Mouse (Mus musculus): Measurements from ENCODE around the gene Klf14. TPM values are rescaled to one million over a fixed set of nuclear protein-coding genes. Genes with fewer than 3 reads are reported as not detected.

The Klf14 gene
- polyA plus RNA-seq, 1 experiment from 2014 or later = 0.40 TPM

DNA sequence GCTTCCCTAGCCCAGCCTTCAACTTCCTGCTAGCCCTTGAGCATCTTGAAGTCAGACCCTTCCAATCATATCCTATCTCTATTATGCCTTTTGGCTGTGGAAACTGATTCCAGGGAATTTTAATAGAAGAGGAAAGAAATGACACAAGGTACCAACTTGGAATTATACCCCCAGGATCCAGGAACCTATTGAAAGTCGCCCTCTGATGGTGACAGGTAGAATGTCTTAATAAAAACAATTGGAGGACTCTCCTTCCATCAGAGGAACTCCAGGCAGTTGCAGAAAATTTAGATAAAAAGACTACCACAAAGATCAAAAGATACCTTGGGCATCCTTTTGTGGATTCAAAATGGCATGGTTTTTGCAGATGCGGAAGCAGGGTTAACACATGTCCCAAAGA lies 36.1 kb downstream of the Klf14 start:
- Histone ChIP-seq H3K4me3 (replicated peaks) (no peak overlapping the region), H3K9me3 (replicated peaks) (no peaks in the 10 kb centered on the region), H3K4me2 (no peak overlapping the region), H3K27me3 (peaks cover 18% of the 10 kb centered on the region), H3K36me3 (replicated peaks) (no peaks in the 10 kb centered on the region), H3K9ac (no peak overlapping the region), H3K27ac (replicated peaks) (no peak overlapping the region), H3K4me1 (replicated peaks) (no peaks in the 10 kb centered on the region)
- WGBS (ENCODE audit: insufficient replicate concordance) = 33% methylated on average over 2 of the region's 2 CpGs
- ATAC-seq (ENCODE audit: insufficient read depth) = no peak

DNA sequence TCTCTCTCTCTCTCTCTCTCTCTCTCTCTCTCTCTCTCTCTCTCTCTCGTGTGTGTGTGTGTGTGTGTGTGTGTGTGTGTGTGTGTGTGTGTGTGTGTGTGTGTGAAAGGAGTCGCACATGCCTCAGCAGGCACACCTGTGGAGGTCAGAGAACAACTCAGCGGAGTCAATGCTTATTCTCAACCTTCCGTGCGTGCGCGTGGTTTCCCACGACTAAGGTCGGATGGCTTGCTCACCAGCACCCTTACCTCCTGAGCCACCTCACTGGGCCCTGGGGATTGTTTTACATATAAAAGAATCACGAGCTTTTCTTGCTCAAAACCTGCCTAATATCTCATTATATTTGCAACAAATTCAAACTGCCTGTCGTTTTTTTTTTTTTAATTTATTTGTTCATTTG lies 37.1 kb downstream of the Klf14 start:
- Histone ChIP-seq H3K36me3 (replicated peaks) (no peaks in the 10 kb centered on the region), H3K4me2 (no peak overlapping the region), H3K27me3 (peaks cover 18% of the 10 kb centered on the region), H3K4me1 (replicated peaks) (no peaks in the 10 kb centered on the region), H3K27ac (replicated peaks) (no peak overlapping the region), H3K4me3 (replicated peaks) (no peak overlapping the region), H3K9me3 (replicated peaks) (no peaks in the 10 kb centered on the region), H3K9ac (no peak overlapping the region)
- 59% methylated on average over 9 of the region's 11 CpGs for WGBS (ENCODE audit: insufficient replicate concordance)
- ATAC-seq (ENCODE audit: insufficient read depth) = no peak

DNA sequence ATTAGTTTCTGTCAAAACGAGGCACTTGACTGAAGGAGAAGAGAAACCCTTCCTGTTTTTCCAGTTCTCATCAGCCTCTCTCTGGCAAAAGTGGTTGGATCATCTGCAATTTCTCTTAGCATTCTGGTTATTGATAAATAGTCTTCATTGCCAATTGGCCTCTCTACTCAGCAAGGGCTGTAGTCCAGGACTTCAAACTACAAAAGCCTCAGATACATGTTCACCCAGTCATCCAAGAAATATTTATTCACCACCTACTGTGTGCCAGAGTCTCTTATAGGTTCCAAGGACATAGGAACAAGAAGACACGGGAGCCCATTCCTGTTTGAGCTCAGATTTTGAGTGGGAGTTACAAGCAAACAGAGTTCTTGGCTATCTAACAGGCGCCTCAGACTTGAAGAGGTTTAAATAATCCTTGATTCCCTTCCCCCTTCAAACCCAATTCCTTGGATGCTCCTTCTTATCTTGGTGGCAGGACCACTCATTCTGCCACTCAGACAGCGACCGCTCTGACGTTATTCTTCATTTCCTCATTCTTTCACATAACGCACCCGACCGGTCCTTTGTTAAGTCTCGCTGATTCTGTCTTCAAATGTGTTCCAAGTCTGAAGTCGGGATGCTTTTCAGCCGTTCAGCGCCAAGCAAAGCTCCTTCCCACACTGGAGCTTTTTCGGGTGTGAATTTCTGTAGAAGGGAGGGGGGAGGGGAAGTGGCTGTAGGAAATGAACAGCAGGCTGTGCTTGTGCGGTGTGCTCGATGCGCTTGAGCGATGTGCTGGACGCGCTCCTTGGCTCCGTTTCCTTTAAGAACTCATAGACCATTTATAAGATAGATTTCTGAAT lies 37.8 kb downstream of the Klf14 start:
- no peak for ATAC-seq (ENCODE audit: insufficient read depth)
- no peak overlapping the region for H3K27ac ChIP-seq (replicated peaks)
- peaks cover 18% of the 10 kb centered on the region for H3K27me3 ChIP-seq
- H3K9me3 ChIP-seq (replicated peaks) = no peaks in the 10 kb centered on the region
- 38% methylated on average over 21 of the region's 21 CpGs for WGBS (ENCODE audit: insufficient replicate concordance)
- H3K4me3 ChIP-seq (replicated peaks) = no peak overlapping the region
- no peaks in the 10 kb centered on the region for H3K4me1 ChIP-seq (replicated peaks)
- no peak overlapping the region for H3K9ac ChIP-seq
- H3K36me3 ChIP-seq (replicated peaks) = no peaks in the 10 kb centered on the region
- H3K4me2 ChIP-seq = no peak overlapping the region

DNA sequence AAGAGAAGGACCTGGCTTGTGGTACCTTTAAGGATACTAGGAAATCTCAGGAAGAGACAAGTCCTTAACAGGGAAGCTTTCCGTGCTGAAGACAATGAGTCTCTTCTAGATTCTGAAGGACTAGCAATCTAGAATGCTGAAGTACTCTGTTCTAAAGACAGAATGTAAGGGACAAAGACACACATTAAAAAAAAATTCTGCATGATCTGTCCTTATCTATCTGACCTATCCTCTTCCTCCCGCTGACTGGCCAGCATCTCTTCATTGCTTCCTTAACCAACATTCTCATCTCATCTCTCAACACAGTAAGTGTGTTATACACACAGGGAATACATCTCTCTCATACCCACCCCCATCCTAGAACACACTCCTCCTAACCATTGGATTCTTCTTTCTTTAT lies 43.4 kb downstream of the Klf14 start, which contains the start of gene Tsga13:
Gene Tsga13 (minus strand): TSS at position 101 of the 400 bp plus-strand sequence.
- WGBS (ENCODE audit: insufficient replicate concordance) = 52% methylated on average over 2 of the region's 2 CpGs

DNA sequence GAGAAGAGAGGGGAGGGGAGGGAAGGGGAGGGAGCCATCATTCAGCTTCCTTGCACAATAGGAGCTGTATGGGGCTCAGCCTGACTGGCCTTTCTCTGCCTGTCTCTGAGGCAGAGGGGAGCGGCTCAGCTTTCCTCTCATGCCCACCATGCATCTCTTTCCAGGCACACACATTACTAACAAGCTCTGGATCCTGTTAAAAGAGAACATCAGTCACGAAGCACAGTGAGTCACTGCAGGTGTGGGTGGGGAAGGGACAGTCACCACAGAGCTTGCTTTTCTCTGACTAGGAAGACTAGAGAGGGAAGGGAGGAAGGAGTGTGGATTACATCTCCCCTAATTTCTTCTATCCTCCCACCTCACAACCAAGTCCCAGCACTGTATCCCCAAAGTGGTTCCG lies 50.9 kb downstream of the Klf14 start:
- WGBS (ENCODE audit: insufficient replicate concordance) = 43% methylated on average over 3 of the region's 3 CpGs

More for the DNA sequence above, 43.4 kb downstream of the Klf14 start, which contains the start of gene Tsga13:
- no peak within 1 kb of the TSS for H3K27ac ChIP-seq (replicated peaks)
- H3K36me3 ChIP-seq (replicated peaks) = no peaks in the 10 kb centered on the region
- no peak within 1 kb of the TSS for H3K4me2 ChIP-seq
- no peaks in the 10 kb centered on the region for H3K9me3 ChIP-seq (replicated peaks)
- H3K4me3 ChIP-seq (replicated peaks) = no peak within 1 kb of the TSS
- H3K4me1 ChIP-seq (replicated peaks) = no peaks in the 10 kb centered on the region
- no peak within 1 kb of the TSS for H3K9ac ChIP-seq
- 0 out of 2 replicates have a peak, but pooled peaks cover 3% of the 10 kb centered on the region for H3K27me3 ChIP-seq
- no peak for ATAC-seq (ENCODE audit: insufficient read depth)

More for the DNA sequence above, 50.9 kb downstream of the Klf14 start:
- no peaks in the 10 kb centered on the region for H3K27me3 ChIP-seq
- no peak overlapping the region for H3K27ac ChIP-seq (replicated peaks)
- no peak overlapping the region for H3K4me3 ChIP-seq (replicated peaks)
- H3K4me2 ChIP-seq = no peak overlapping the region
- H3K9me3 ChIP-seq (replicated peaks) = no peaks in the 10 kb centered on the region
- H3K4me1 ChIP-seq (replicated peaks) = no peaks in the 10 kb centered on the region
- H3K36me3 ChIP-seq (replicated peaks) = no peaks in the 10 kb centered on the region
- no peak for ATAC-seq (ENCODE audit: insufficient read depth)
- no peak overlapping the region for H3K9ac ChIP-seq

Other genes with a start within 250 kb of the Klf14 start
- gene Mest, start 235.5 kb downstream of the Klf14 start, polyA plus RNA-seq (2015; fragmentation: Nextera tagmentation; extraction: Ambion mirVana) = 186 and 187 TPM in 2 replicates
- 6.5 and 6.7 TPM in 2 replicates for gene Copg2, start 62.3 kb downstream of the Klf14 start, polyA plus RNA-seq (2015; fragmentation: Nextera tagmentation; extraction: Ambion mirVana)
- gene Tsga13, start 43.5 kb downstream of the Klf14 start, polyA plus RNA-seq (2015; fragmentation: Nextera tagmentation; extraction: Ambion mirVana) = not detected in 2 replicates

Measured in liver, embryonic 15.5 days (tissue).